Mouse (Mus musculus) limb, embryonic 12.5 days (tissue): Measurements from ENCODE around the gene Cbfa2t2. TPM values are rescaled to one million over a fixed set of nuclear protein-coding genes. Genes with fewer than 3 reads are reported as not detected.

Source experiments
- ATAC-seq: fragments of 200-750 bp; cut with Nextera tagmentation; 2 replicates; pipeline ENCODE4 v1.8.0; 2017; ENCODE audit warnings: low read depth, moderate TSS enrichment; ENCODE audit not compliant: insufficient number of reproducible peaks, insufficient read depth, low FRiP score, low TSS enrichment
- H3K27ac ChIP-seq: fragments of 300-500 bp; sonication (generic); 2 replicates; pipeline ENCODE4 v1.5.1; 2016; ENCODE audit warnings: mild to moderate bottlenecking, moderate library complexity
- H3K27me3 ChIP-seq: fragments of 300-500 bp; sonication (generic); 2 replicates; pipeline ENCODE4 v1.6.1; 2016; ENCODE audit warnings: mild to moderate bottlenecking, moderate library complexity
- H3K36me3 ChIP-seq: fragments of 300-500 bp; sonication (generic); 2 replicates; pipeline ENCODE4 v1.6.1; 2016; ENCODE audit warnings: mild to moderate bottlenecking, moderate library complexity
- H3K4me1 ChIP-seq: fragments of 300-500 bp; sonication (generic); replicated peaks from 2 replicates; pipeline ENCODE4 v1.6.1; 2016
- H3K4me2 ChIP-seq: fragments of 300-500 bp; sonication (generic); 2 replicates; pipeline ENCODE4 v1.6.1; 2016; ENCODE audit warnings: mild to moderate bottlenecking, moderate library complexity
- H3K4me3 ChIP-seq: fragments of 300-500 bp; sonication (generic); replicated peaks from 2 replicates; pipeline ENCODE4 v1.5.1; 2016; ENCODE audit warnings: mild to moderate bottlenecking
- H3K9ac ChIP-seq: fragments of 300-500 bp; sonication (generic); replicated peaks from 2 replicates; pipeline ENCODE4 v1.6.1; 2016; ENCODE audit warnings: mild to moderate bottlenecking, moderate library complexity
- H3K9me3 ChIP-seq: fragments of 300-500 bp; sonication (generic); 2 replicates; pipeline ENCODE4 v1.6.1; 2016; ENCODE audit warnings: mild to moderate bottlenecking, moderate library complexity
- WGBS: fragments of 180-500 bp; shearing (Covaris S2); methylation state at CpG from one replicate; pipeline ENCODE4 v1.1.7; 2016; 5-methylcytosine and 5-hydroxymethylcytosine counted together
- polyA plus RNA-seq: library from polyadenylated mRNA; unstranded; fragments of >200 nt; fragmentation: Nextera tagmentation; extraction: Ambion mirVana; gene quantifications from 2 replicates; pipeline ENCODE4 v1.2.1, GENCODE M21; 2016

Gene Cbfa2t2
- polyA plus RNA-seq, 1 experiment from 2014 or later = 57.8 TPM

DNA sequence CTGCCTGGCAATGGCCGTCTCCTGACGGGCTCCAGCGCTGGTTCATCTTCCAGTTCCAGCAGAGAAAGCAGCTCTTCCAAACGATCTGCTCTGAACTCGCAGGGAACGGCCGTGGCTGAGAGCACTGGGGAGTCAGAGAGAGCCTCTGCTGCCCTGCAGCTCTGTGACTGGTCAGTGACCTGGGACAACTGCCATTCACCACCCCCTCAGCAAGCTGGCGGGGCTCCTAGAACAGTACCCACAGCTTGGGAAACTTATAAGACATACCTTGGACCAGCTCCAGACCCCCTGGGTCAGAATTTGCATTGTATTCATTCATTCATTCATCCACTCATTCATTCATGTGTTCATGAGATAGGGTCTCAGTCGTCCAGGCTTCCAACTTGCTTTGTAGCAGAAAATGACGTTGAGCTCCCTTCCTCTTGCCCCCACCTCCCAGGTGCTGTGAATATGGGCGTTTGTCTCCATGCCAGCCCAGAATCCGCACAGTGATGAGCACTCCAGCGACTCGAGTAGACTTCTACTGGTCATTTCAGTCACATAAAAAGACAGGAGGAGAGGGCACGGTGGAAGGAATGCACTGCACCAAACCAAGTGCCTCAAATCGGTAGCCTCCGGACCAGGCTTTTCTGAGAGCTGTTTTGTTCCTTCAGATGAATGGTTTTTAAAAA, 148.8 kb downstream of the Cbfa2t2 start:
- Histone ChIP-seq H3K27me3 (no peaks in the 10 kb centered on the region), H3K9ac (no peak overlapping the region), H3K4me2 (no peak overlapping the region), H3K27ac (no peak overlapping the region), H3K9me3 (no peaks in the 10 kb centered on the region), H3K4me1 (peaks cover 13% of the 10 kb centered on the region), H3K36me3 (peaks cover 14% of the 10 kb centered on the region), H3K4me3 (no peak overlapping the region)
- WGBS = 62% methylated on average over 17 of the region's 17 CpGs
- no peak for ATAC-seq

- WGBS = 79% methylated on average over 5 of the region's 5 CpGs
- Histone ChIP-seq H3K4me2 (no peak overlapping the region), H3K4me1 (peaks cover 13% of the 10 kb centered on the region), H3K27ac (no peak overlapping the region), H3K36me3 (peaks cover 14% of the 10 kb centered on the region), H3K4me3 (no peak overlapping the region), H3K9me3 (no peaks in the 10 kb centered on the region), H3K9ac (no peak overlapping the region), H3K27me3 (no peaks in the 10 kb centered on the region)
- ATAC-seq = no peak
Measured at GRCm38 (mm10) chr2:154586405-154586804, 150.1 kb downstream of the Cbfa2t2 start.

Other genes with a start within 250 kb of the Cbfa2t2 start
- not detected in 2 replicates for gene Bpifb1, start 245.7 kb upstream of the Cbfa2t2 start, polyA plus RNA-seq
- gene Bpifb5, start 212.7 kb upstream of the Cbfa2t2 start, polyA plus RNA-seq = 0.17 TPM in 1 of 2 replicates, not detected in the other
- not detected in 2 replicates for gene Bpifb9a, start 178.6 kb upstream of the Cbfa2t2 start, polyA plus RNA-seq
- gene Bpifb9b, start 129.3 kb upstream of the Cbfa2t2 start, polyA plus RNA-seq = not detected in 2 replicates
- 19.2 and 19.4 TPM in 2 replicates for gene Cdk5rap1, start 63.5 kb upstream of the Cbfa2t2 start, polyA plus RNA-seq
- gene Snta1, start 28.4 kb upstream of the Cbfa2t2 start, polyA plus RNA-seq = 7.5 and 8.3 TPM in 2 replicates
- gene 1700003F12Rik, start 110.6 kb downstream of the Cbfa2t2 start, polyA plus RNA-seq = 1.1 and 1.3 TPM in 2 replicates
- gene Actl10, start 115.3 kb downstream of the Cbfa2t2 start, polyA plus RNA-seq = 0.18 and 0.55 TPM in 2 replicates
- gene Necab3, start 122.4 kb downstream of the Cbfa2t2 start, polyA plus RNA-seq = 4.4 and 4.7 TPM in 2 replicates
- gene E2f1, start 133.4 kb downstream of the Cbfa2t2 start, polyA plus RNA-seq = 25.5 and 28.8 TPM in 2 replicates
- 14.8 and 16.0 TPM in 2 replicates for gene Pxmp4, start 167.2 kb downstream of the Cbfa2t2 start, polyA plus RNA-seq
- 1.3 and 1.5 TPM in 2 replicates for gene Zfp341, start 176.8 kb downstream of the Cbfa2t2 start, polyA plus RNA-seq
- gene 4930519P11Rik, start 177.0 kb downstream of the Cbfa2t2 start, polyA plus RNA-seq = not detected in 2 replicates
- 24.8 and 25.4 TPM in 2 replicates for gene Chmp4b, start 215.2 kb downstream of the Cbfa2t2 start, polyA plus RNA-seq